Mouse (Mus musculus) CH12.LX (cell line): ENCODE measurements at regions not wholly inside any gene's neighbourhood (a gene's known extent, or its start where the extent isn't known, plus 50 kb on each side); places are given as distances from the start of the nearest gene placed in this dataset.

Experiments used
- DNase-seq: peaks from one replicate; pipeline ENCODE4 v3.0.0-alpha.2; 2013; ENCODE audit errors: extremely low read depth
- H3K27ac ChIP-seq: 2 replicates; pipeline ENCODE4 v1.5.1; 2012; ENCODE audit warnings: low read depth, mild to moderate bottlenecking, control low read depth, moderate library complexity; ENCODE audit not compliant: insufficient read depth
- H3K27me3 ChIP-seq: replicated peaks from 2 replicates; pipeline ENCODE3; 2012; ENCODE audit warnings: inconsistent platforms
- H3K36me3 ChIP-seq, 2 experiments: replicated peaks in 1 of 2; 2 replicates each; pipeline versions ENCODE3 to v1.6.1; 2012; ENCODE audit warnings: inconsistent platforms in 1 of 2, low read length in 1 of 2, mild to moderate bottlenecking in 1 of 2, mixed read lengths in 1 of 2, moderate library complexity in 1 of 2; ENCODE audit not compliant: control insufficient read depth in 1 of 2, insufficient read depth in 1 of 2
- H3K4me1 ChIP-seq, 2 experiments: 2 replicates each; pipeline ENCODE4 v1.6.1; 2012; ENCODE audit warnings: inconsistent platforms in 1 of 2, moderate library complexity in 1 of 2; ENCODE audit not compliant: insufficient read depth in 2 of 2, control insufficient read depth in 1 of 2
- H3K4me2 ChIP-seq: 2 replicates; pipeline ENCODE4 v1.6.1; 2012; ENCODE audit warnings: low read depth, mild to moderate bottlenecking, control low read depth; ENCODE audit not compliant: poor library complexity, insufficient read depth, severe bottlenecking
- H3K4me3 ChIP-seq, 3 experiments: fragments of 150-350 bp in 1 of 3; sonication (generic) in 1 of 3; replicated peaks in 1 of 3; 2 replicates each; pipeline versions ENCODE3 to v1.5.1; 2011 to 2012; ENCODE audit warnings: low read depth in 2 of 3, low read length in 2 of 3, mild to moderate bottlenecking in 2 of 3, moderate library complexity in 2 of 3, control low read depth in 1 of 3, improper control_type of control experiment in 1 of 3, inconsistent platforms in 1 of 3, mixed read lengths in 1 of 3; ENCODE audit not compliant: poor library complexity in 1 of 3
- H3K79me2 ChIP-seq: replicated peaks from 2 replicates; pipeline ENCODE4 v1.6.1; 2012; ENCODE audit warnings: mild to moderate bottlenecking, moderate library complexity; ENCODE audit not compliant: control insufficient read depth, poor library complexity, insufficient read depth, severe bottlenecking; ENCODE audit errors: extremely low read depth
- H3K9ac ChIP-seq: 2 replicates; pipeline ENCODE4 v1.6.1; 2012; ENCODE audit warnings: low read depth, mild to moderate bottlenecking, control low read depth, moderate library complexity; ENCODE audit not compliant: insufficient read depth
- H3K9me3 ChIP-seq: replicated peaks from 2 replicates; pipeline ENCODE3; 2012; ENCODE audit warnings: low read length, inconsistent platforms, mixed read lengths
- BHLHE40 ChIP-seq: IDR thresholded peaks from 2 replicates; pipeline ENCODE4 v1.6.1; 2011; ENCODE audit warnings: mild to moderate bottlenecking, low read depth, low read length, improper control_type of control experiment
- CHD2 ChIP-seq: IDR thresholded peaks from 2 replicates; pipeline ENCODE4 v1.6.1; 2011; ENCODE audit warnings: low read length, improper control_type of control experiment
- CTCF ChIP-seq, 2 experiments: IDR thresholded peaks in 1 of 2; conservative IDR thresholded peaks in 1 of 2; 2 replicates each; pipeline ENCODE4 v1.5.1; 2011 to 2012; ENCODE audit warnings: low read depth in 2 of 2, low read length in 2 of 2, improper control_type of control experiment in 1 of 2, inconsistent platforms in 1 of 2, mild to moderate bottlenecking in 1 of 2, moderate library complexity in 1 of 2
- E2F4 ChIP-seq: IDR thresholded peaks from 2 replicates; pipeline ENCODE4 v1.6.1; 2011; ENCODE audit warnings: low read depth, low read length, improper control_type of control experiment; ENCODE audit not compliant: insufficient replicate concordance
- IRF4 ChIP-seq: IDR thresholded peaks from 2 replicates; pipeline ENCODE4 v1.6.1; 2014; ENCODE audit warnings: low read depth, mild to moderate bottlenecking, inconsistent platforms, low read length, improper control_type of control experiment
- JUN ChIP-seq: IDR thresholded peaks from 2 replicates; pipeline ENCODE4 v1.6.1; 2011; ENCODE audit warnings: low read depth, mild to moderate bottlenecking, low read length, improper control_type of control experiment, moderate library complexity; ENCODE audit not compliant: insufficient read depth
- JUND ChIP-seq: conservative IDR thresholded peaks from 2 replicates; pipeline ENCODE4 v1.6.1; 2011; ENCODE audit warnings: low read depth, low read length, improper control_type of control experiment
- MAFK ChIP-seq: IDR thresholded peaks from 2 replicates; pipeline ENCODE4 v1.6.1; 2011; ENCODE audit warnings: low read length, improper control_type of control experiment; ENCODE audit not compliant: insufficient replicate concordance
- MAX ChIP-seq: IDR thresholded peaks from 2 replicates; pipeline ENCODE4 v1.6.1; 2011; ENCODE audit warnings: low read length, improper control_type of control experiment
- MEF2A ChIP-seq: IDR thresholded peaks from 2 replicates; pipeline ENCODE4 v1.6.1; 2014; ENCODE audit warnings: low read depth, mild to moderate bottlenecking, inconsistent platforms, low read length, improper control_type of control experiment, borderline replicate concordance
- MXI1 ChIP-seq: IDR thresholded peaks from 2 replicates; pipeline ENCODE4 v1.6.1; 2011; ENCODE audit warnings: mild to moderate bottlenecking, low read depth, low read length, improper control_type of control experiment
- POLR2A ChIP-seq: IDR thresholded peaks from 2 replicates; pipeline ENCODE4 v1.6.1; 2011; ENCODE audit warnings: low read depth, mild to moderate bottlenecking, improper control_type of control experiment, low read length
- POLR2AphosphoS2 ChIP-seq: IDR thresholded peaks from 2 replicates; pipeline ENCODE4 v1.6.1; 2011; ENCODE audit warnings: low read depth, low read length, improper control_type of control experiment
- RCOR1 ChIP-seq: conservative IDR thresholded peaks from 2 replicates; pipeline ENCODE4 v1.6.1; 2012; ENCODE audit warnings: low read depth, mild to moderate bottlenecking, inconsistent platforms, low read length, improper control_type of control experiment
- SMC3 ChIP-seq: IDR thresholded peaks from 2 replicates; pipeline ENCODE4 v1.6.1; 2011; ENCODE audit warnings: low read depth, low read length, improper control_type of control experiment
- TBP ChIP-seq: conservative IDR thresholded peaks from 2 replicates; pipeline ENCODE4 v1.6.1; 2011; ENCODE audit warnings: low read depth, low read length, improper control_type of control experiment
- UBTF ChIP-seq: IDR thresholded peaks from 2 replicates; pipeline ENCODE4 v1.6.1; 2012; ENCODE audit warnings: low read depth, mild to moderate bottlenecking, inconsistent platforms, low read length, improper control_type of control experiment, moderate library complexity
- USF2 ChIP-seq: conservative IDR thresholded peaks from 2 replicates; pipeline ENCODE4 v1.6.1; 2011; ENCODE audit warnings: low read depth, low read length, improper control_type of control experiment
- ZKSCAN1 ChIP-seq: IDR thresholded peaks from 2 replicates; pipeline ENCODE4 v1.6.1; 2012; ENCODE audit warnings: low read depth, inconsistent platforms, low read length, improper control_type of control experiment, borderline replicate concordance
- ZNF384 ChIP-seq: IDR thresholded peaks from 2 replicates; pipeline ENCODE4 v1.6.1; 2012; ENCODE audit warnings: low read depth, low read length, improper control_type of control experiment, inconsistent platforms
- dilution Hi-C: fragments of 300-500 bp; cut with MboI; formaldehyde crosslinking; loops from 2 replicates; pipeline ENCODE4 v1.14.3; 2020; ENCODE audit warnings: low sequenced_read_pairs; ENCODE audit not compliant: extremely low pct_unique_long_range_greater_than_20kb, extremely low pct_ligation_motif_present
- in situ Hi-C: fragments of 300-500 bp; cut with MboI; formaldehyde crosslinking; loops from 3 replicates; pipeline ENCODE4 v1.14.3; 2019; ENCODE audit warnings: low sequenced_read_pairs, low pct_ligation_motif_present, low pct_unique_long_range_greater_than_20kb, mixed read lengths

DNA sequence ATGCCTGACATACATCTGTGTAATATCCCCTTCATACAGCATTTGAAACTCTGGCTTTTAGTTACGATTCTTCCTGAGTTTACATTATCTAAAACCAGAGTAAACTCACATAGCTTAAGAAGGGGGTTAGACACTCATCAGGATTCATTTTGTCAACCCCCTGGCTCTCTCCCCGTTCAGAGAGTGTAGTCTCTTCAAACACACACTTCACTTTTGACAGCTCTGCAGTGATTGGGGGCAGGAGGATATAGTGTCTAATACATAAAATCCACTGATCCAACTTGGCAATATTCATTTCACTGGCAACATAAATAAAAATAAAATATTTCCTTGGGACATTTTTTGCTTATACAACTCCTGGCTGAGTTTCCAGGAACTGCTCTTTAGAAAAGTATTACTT lies 251.0 kb downstream of the Cxxc4 start:
- no peak for DNase-seq
- in situ Hi-C loops, result no loop called here
- H3K4me1 ChIP-seq, result no peaks in the 10 kb centered on the region
- no peaks in the 10 kb centered on the region for H3K79me2 ChIP-seq
- no peak overlapping the region for H3K4me3 ChIP-seq
- H3K4me2 ChIP-seq, result no peak overlapping the region
- H3K27me3 ChIP-seq, result no peaks in the 10 kb centered on the region
- dilution Hi-C loops, result no loop called here
- TF ChIP-seq JUN (no peak), RCOR1 (no peak)
- no peak overlapping the region for H3K27ac ChIP-seq
- no peak overlapping the region for H3K9ac ChIP-seq
- H3K9me3 ChIP-seq, result no peaks in the 10 kb centered on the region
- no peaks in the 10 kb centered on the region for H3K36me3 ChIP-seq

DNA sequence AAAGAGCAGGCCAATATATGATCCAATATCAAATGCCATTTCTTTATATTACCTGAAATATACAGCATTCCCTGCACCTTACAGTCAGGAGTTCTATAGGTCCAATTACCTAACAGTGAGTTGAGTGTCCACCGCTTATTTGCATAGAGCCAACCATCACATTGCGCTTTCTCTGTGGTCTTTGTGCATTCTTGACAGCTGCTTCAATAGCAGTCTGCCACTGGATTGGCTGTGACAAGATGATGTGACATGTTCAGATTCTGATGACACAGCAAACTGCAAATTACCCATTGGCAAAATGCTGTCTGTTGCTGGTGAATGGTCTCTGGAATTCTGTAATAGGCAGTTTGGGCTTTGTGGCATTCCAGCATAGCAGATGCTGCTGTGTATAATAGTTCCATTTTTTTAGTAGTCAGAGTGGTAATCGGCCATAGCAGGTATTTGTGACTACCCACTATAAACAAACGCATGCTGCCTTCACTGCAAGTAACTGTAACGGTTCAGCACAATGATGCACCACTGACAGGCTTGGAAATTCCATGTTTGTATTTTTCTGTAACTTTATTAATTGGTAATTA lies 253.8 kb downstream of the Cxxc4 start:
- H3K4me2 ChIP-seq, result no peak overlapping the region
- H3K27ac ChIP-seq, result no peak overlapping the region
- H3K4me3 ChIP-seq, result no peak overlapping the region
- TF ChIP-seq ZNF384, result no peak
- TF ChIP-seq MAFK, result 0 out of 2 replicates have a peak, but pooled peaks have one; percentile 44
- no peak for TF ChIP-seq MEF2A
- no peak overlapping the region for H3K9ac ChIP-seq
- DNase-seq, result no peak
- no peaks in the 10 kb centered on the region for H3K36me3 ChIP-seq
- no peaks in the 10 kb centered on the region for H3K79me2 ChIP-seq
- in situ Hi-C loops, result no loop called here
- H3K27me3 ChIP-seq, result no peaks in the 10 kb centered on the region
- H3K4me1 ChIP-seq, result no peaks in the 10 kb centered on the region
- no peaks in the 10 kb centered on the region for H3K9me3 ChIP-seq
- dilution Hi-C loops, result no loop called here

DNA sequence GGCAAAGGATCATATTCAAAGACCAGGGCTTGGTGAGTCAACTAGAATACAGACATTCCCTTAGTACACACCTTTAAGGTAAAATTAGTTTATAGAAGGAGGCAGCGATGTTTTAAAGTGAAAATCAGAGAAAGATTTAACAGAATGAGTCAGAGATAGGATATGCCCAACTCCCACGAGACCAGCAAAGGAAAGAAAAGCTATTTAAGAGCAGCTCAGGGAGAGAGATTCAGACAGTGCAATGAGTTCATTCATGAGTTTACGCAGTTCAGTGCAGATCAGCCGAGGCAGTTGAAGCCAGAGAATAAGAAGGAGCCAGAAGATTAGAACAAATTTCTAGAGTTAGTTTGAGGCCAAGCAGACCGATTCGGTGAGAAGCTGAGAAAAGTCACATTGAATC lies 273.4 kb downstream of the Cxxc4 start:
- Histone ChIP-seq H3K4me2 (no peak overlapping the region), H3K79me2 (no peaks in the 10 kb centered on the region), H3K4me3 (no peak overlapping the region), H3K4me1 (no peaks in the 10 kb centered on the region), H3K27ac (no peak overlapping the region), H3K27me3 (no peaks in the 10 kb centered on the region), H3K36me3 (no peaks in the 10 kb centered on the region), H3K9me3 (no peaks in the 10 kb centered on the region), H3K9ac (no peak overlapping the region)
- in situ Hi-C loops, result no loop called here
- no peak for DNase-seq
- TF ChIP-seq ZKSCAN1 (no peak), MEF2A (no peak), E2F4 (no peak), MXI1 (no peak), SMC3 (no peak), TBP (no peak), USF2 (no peak), POLR2AphosphoS2 (no peak), BHLHE40 (no peak), RCOR1 (no peak), MAX (no peak), IRF4 (no peak), JUND (no peak), POLR2A (no peak), CTCF (conservative IDR thresholded peaks at IDR 0.05 in 1 of 2, IDR thresholded peaks at IDR 0.05 in 1 of 2; ENCODE audit: low read depth in 2 of 2, low read length in 2 of 2) (no peak), JUN (no peak), UBTF (no peak), CHD2 (no peak)
- dilution Hi-C loops, result no loop called here
